Mouse (Mus musculus) embryonic facial prominence, embryonic 13.5 days (tissue): Measurements from ENCODE around the gene Rps24. TPM values are rescaled to one million over a fixed set of nuclear protein-coding genes. Genes with fewer than 3 reads are reported as not detected.
"Not testable (repeated sequence)": the region's sequence is repeated elsewhere in the genome, so short reads cannot be mapped to it uniquely, and the experiment has no call there.

ENCODE experiments used
- ATAC-seq: fragments of 200-750 bp; cut with Nextera tagmentation; 2 replicates; pipeline ENCODE4 v1.8.0; 2017; ENCODE audit warnings: low read depth; ENCODE audit not compliant: insufficient number of reproducible peaks, insufficient read depth, low FRiP score, low TSS enrichment
- H3K27ac ChIP-seq: fragments of 300-500 bp; sonication (generic); 2 replicates; pipeline ENCODE4 v1.5.1; 2015; ENCODE audit warnings: moderate library complexity, mild to moderate bottlenecking, inconsistent platforms
- H3K27me3 ChIP-seq: fragments of 300-500 bp; sonication (generic); 2 replicates; pipeline ENCODE4 v1.6.1; 2015; ENCODE audit warnings: mild to moderate bottlenecking, inconsistent platforms
- H3K36me3 ChIP-seq: fragments of 300-500 bp; sonication (generic); 2 replicates; pipeline ENCODE4 v1.6.1; 2015; ENCODE audit warnings: mild to moderate bottlenecking, inconsistent platforms
- H3K4me1 ChIP-seq: fragments of 300-500 bp; sonication (generic); 2 replicates; pipeline ENCODE4 v1.6.1; 2015; ENCODE audit warnings: inconsistent platforms
- H3K4me2 ChIP-seq: fragments of 300-500 bp; sonication (generic); 2 replicates; pipeline ENCODE4 v1.6.1; 2015; ENCODE audit warnings: moderate library complexity, mild to moderate bottlenecking, inconsistent platforms
- H3K4me3 ChIP-seq: fragments of 300-500 bp; sonication (generic); 2 replicates; pipeline ENCODE4 v1.5.1; 2015; ENCODE audit warnings: mild to moderate bottlenecking, inconsistent platforms
- H3K9ac ChIP-seq: fragments of 300-500 bp; sonication (generic); 2 replicates; pipeline ENCODE4 v1.6.1; 2015; ENCODE audit warnings: mild to moderate bottlenecking, inconsistent platforms
- H3K9me3 ChIP-seq: fragments of 300-500 bp; sonication (generic); 2 replicates; pipeline ENCODE4 v1.6.1; 2016; ENCODE audit warnings: inconsistent platforms
- WGBS: fragments of 180-500 bp; shearing (Covaris S2); methylation state at CpG from one replicate; pipeline ENCODE4 v1.1.7; 2015; ENCODE audit warnings: mixed read lengths; 5-methylcytosine and 5-hydroxymethylcytosine counted together
- polyA plus RNA-seq: library from polyadenylated mRNA; unstranded; fragments of >200 nt; fragmentation: Nextera tagmentation; extraction: Ambion mirVana; gene quantifications from 2 replicates; pipeline ENCODE4 v1.2.1, GENCODE M21; 2015

Gene Rps24
- 1,123 and 1,186 TPM in 2 replicates for polyA plus RNA-seq

DNA sequence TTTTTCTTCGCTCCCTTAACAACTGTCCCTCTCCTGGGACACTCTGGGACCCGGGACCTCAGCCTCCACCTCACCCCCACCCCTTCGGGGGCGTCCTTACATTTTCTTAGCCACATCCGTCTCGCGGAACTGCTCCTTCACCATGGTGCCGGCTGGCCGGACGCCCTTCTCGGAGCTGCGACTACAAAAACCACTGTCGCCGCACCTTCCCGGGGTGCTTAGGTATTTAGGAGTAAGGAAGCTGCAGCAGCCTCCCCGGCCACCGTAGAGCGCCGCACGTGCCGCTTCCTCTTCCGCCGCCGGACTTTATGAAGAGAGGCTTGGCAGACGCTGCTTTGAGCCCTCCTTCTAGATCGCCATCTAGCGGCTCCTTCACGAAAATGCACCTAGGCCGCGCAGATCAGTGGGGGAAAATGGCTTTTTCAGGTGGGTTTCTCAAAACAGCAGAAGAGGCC lies at the start of gene Rps24, which contains the start of gene Polr3a:
Gene Rps24, plus strand, starts transcription at position 353 of the 455 bp plus-strand sequence.
Gene Polr3a, minus strand, starts transcription at position 286 of the 455 bp plus-strand sequence.
- Histone ChIP-seq H3K9me3 (no peaks in the 10 kb centered on the region), H3K4me2 (peak within 1 kb of the TSS; percentile 65), H3K4me3 (peak within 1 kb of the TSS; percentile 86), H3K9ac (peak within 1 kb of the TSS; percentile 88), H3K27ac (0 out of 2 replicates have a peak within 1 kb of the TSS, but pooled peaks have one; percentile 52), H3K36me3 (peaks cover 26% of the 10 kb centered on the region), H3K4me1 (peaks cover 14% of the 10 kb centered on the region), H3K27me3 (no peaks in the 10 kb centered on the region)
- WGBS, result under 1% methylated on average over 30 of the region's 30 CpGs
- ATAC-seq, result no peak

- not testable (repeated sequence) for ATAC-seq, H3K4me1 ChIP-seq, H3K9me3 ChIP-seq, H3K4me2 ChIP-seq, H3K4me3 ChIP-seq, H3K27ac ChIP-seq, H3K9ac ChIP-seq, H3K27me3 ChIP-seq
- peaks cover 23% of the 10 kb centered on the region for H3K36me3 ChIP-seq
- WGBS, result 86% methylated on average over 4 of the region's 4 CpGs
These were observed 43.4 kb upstream of the Rps24 start for GRCm38 (mm10) chr14:24443529-24443928.

- Histone ChIP-seq H3K4me1 (no peaks in the 10 kb centered on the region), H3K4me3 (no peak overlapping the region), H3K9me3 (no peaks in the 10 kb centered on the region), H3K9ac (no peak overlapping the region), H3K27me3 (no peaks in the 10 kb centered on the region), H3K36me3 (peaks cover 100% of the 10 kb centered on the region), H3K4me2 (no peak overlapping the region), H3K27ac (no peak overlapping the region)
- 84% methylated on average over 3 of the region's 3 CpGs for WGBS
- ATAC-seq, result no peak
These were observed 28.7 kb upstream of the Rps24 start for GRCm38 (mm10) chr14:24458191-24458590.

- no peaks in the 10 kb centered on the region for H3K4me1 ChIP-seq
- H3K4me3 ChIP-seq, result no peak overlapping the region
- no peak overlapping the region for H3K9ac ChIP-seq
- H3K9me3 ChIP-seq, result no peaks in the 10 kb centered on the region
- 91% methylated on average over 6 of the region's 6 CpGs for WGBS
- no peak overlapping the region for H3K27ac ChIP-seq
- H3K27me3 ChIP-seq, result no peaks in the 10 kb centered on the region
- peaks cover 97% of the 10 kb centered on the region for H3K36me3 ChIP-seq
- no peak for ATAC-seq
- H3K4me2 ChIP-seq, result no peak overlapping the region
These were observed 18.1 kb upstream of the Rps24 start for GRCm38 (mm10) chr14:24468806-24469205.

- H3K4me2 ChIP-seq, result peak overlapping the region; percentile 65
- peaks cover 10% of the 10 kb centered on the region for H3K4me1 ChIP-seq
- H3K9ac ChIP-seq, result peak overlapping the region; percentile 88
- H3K27me3 ChIP-seq, result no peaks in the 10 kb centered on the region
- no peak overlapping the region for H3K27ac ChIP-seq
- 6% methylated on average over 13 of the region's 13 CpGs for WGBS
- H3K9me3 ChIP-seq, result no peaks in the 10 kb centered on the region
- ATAC-seq, result no peak
- peak overlapping the region; percentile 86 for H3K4me3 ChIP-seq
- H3K36me3 ChIP-seq, result peaks cover 30% of the 10 kb centered on the region
These were observed 621 bp upstream of the Rps24 start for GRCm38 (mm10) chr14:24486241-24486767.

DNA sequence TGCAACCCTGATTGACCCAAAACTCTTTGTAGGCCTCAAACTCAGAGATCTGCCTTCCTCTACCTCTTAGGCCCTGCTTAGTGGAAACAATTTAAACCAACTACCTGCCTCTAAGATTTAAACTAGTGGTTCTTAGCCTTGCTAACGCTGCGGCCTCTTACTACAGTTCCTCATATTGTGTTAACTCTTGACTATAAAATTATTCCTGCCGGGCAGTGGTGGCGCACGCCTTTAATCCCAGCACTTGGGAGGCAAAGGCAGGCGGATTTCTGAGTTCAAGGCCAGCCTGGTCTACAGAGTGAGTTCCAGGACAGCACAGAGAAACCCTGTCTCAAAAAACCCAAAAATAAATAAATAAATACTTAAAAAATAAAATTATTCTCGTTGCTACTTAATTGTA lies 2.8 kb downstream of the Rps24 start:
- H3K4me2 ChIP-seq, H3K9me3 ChIP-seq, H3K4me3 ChIP-seq, ATAC-seq, H3K27ac ChIP-seq, H3K9ac ChIP-seq, H3K27me3 ChIP-seq: not testable (repeated sequence)
- WGBS, result 88% methylated on average over 7 of the region's 7 CpGs
- Histone ChIP-seq H3K36me3 (peaks cover 28% of the 10 kb centered on the region), H3K4me1 (peaks cover 44% of the 10 kb centered on the region)

GRCm38 (mm10) chr14:24490468-24491265 lies 3.7 kb downstream of the Rps24 start:
- WGBS, result under 1% methylated on average over 64 of the region's 64 CpGs
- Histone ChIP-seq H3K27ac (peak overlapping the region; percentile 90), H3K9ac (peak overlapping the region; percentile 99), H3K4me2 (peak overlapping the region; percentile 82), H3K27me3 (no peaks in the 10 kb centered on the region), H3K4me3 (peak overlapping the region; percentile 94), H3K4me1 (peaks cover 40% of the 10 kb centered on the region), H3K36me3 (peaks cover 37% of the 10 kb centered on the region), H3K9me3 (no peaks in the 10 kb centered on the region)
- peak; percentile 93 for ATAC-seq

DNA sequence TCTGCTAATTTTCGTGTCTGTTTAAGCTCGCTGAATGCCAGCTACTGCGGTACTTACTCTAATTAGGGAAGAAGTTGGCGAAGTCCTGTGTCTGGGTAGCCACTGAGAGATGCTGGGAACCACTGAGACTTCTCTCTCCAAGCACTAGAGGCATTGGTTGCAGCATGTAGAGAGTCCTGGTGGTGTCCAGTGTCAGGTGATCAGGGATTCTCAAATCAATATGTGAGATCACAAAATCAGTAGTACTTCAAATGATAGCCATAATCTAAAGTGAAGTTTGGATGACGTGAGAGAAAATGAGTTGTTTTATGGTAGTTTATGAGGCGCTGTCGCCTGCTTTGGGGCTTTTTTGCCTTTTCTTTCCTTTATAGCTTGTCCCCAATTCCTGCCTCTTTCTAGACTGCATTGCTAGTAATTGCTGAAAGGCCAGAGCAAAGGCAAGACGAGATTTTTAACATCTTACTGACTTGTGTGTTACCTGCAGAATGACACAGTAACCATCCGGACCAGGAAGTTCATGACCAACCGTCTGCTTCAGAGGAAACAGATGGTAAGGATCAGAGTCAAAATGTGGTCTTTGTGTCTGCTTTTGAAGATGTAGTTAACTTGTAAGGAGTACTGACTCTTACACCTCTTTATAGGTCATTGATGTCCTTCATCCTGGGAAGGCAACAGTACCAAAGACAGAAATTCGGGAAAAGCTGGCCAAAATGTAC lies 4.5 kb downstream of the Rps24 start:
- Histone ChIP-seq H3K27me3 (no peaks in the 10 kb centered on the region), H3K4me2 (peak overlapping the region; percentile 82), H3K9me3 (no peaks in the 10 kb centered on the region), H3K9ac (peak overlapping the region; percentile 99), H3K27ac (peak overlapping the region; percentile 90), H3K4me1 (peaks cover 34% of the 10 kb centered on the region), H3K4me3 (peak overlapping the region; percentile 94), H3K36me3 (peaks cover 44% of the 10 kb centered on the region)
- WGBS, result 2% methylated on average over 11 of the region's 11 CpGs
- ATAC-seq, result no peak

DNA sequence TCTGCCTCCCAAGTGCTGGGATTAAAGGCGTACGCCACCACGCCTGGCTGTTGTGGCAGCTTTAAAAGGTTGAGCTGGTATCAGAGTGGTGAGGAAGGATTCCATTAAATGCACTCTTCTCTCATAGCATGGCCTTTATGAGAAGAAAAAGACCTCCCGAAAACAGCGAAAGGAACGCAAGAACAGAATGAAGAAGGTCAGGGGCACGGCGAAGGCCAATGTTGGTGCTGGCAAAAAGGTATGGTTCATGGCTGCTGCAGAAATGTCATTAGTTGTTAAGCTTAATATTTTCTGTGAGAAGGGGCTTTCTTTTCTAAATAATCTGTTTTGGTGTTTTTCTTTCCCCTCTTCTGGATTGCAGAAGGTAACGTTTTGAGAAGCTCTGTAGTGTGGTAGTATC lies 6.3 kb downstream of the Rps24 start:
- WGBS, result 85% methylated on average over 9 of the region's 9 CpGs
- Histone ChIP-seq H3K9ac (peak overlapping the region; percentile 52), H3K27ac (no peak overlapping the region), H3K9me3 (no peaks in the 10 kb centered on the region), H3K4me1 (peaks cover 34% of the 10 kb centered on the region), H3K27me3 (no peaks in the 10 kb centered on the region), H3K4me2 (peak overlapping the region; percentile 82), H3K4me3 (0 out of 2 replicates have a peak overlapping the region, but pooled peaks have one; percentile 3), H3K36me3 (peaks cover 63% of the 10 kb centered on the region)
- ATAC-seq, result no peak

GRCm38 (mm10) chr14:24496507-24496906 lies 9.6 kb downstream of the Rps24 start:
- Histone ChIP-seq H3K9me3 (no peaks in the 10 kb centered on the region), H3K27ac (no peak overlapping the region), H3K9ac (no peak overlapping the region), H3K4me3 (no peak overlapping the region), H3K36me3 (peaks cover 77% of the 10 kb centered on the region), H3K4me2 (no peak overlapping the region), H3K4me1 (peaks cover 49% of the 10 kb centered on the region), H3K27me3 (no peaks in the 10 kb centered on the region)
- no peak for ATAC-seq
- 91% methylated on average over 1 of the region's 1 CpGs for WGBS

GRCm38 (mm10) chr14:24497443-24497842 lies 10.5 kb downstream of the Rps24 start:
- WGBS, result 90% methylated on average over 1 of the region's 1 CpGs
- ATAC-seq, result no peak
- no peak overlapping the region for H3K4me2 ChIP-seq
- H3K9me3 ChIP-seq, result no peaks in the 10 kb centered on the region
- peaks cover 72% of the 10 kb centered on the region for H3K36me3 ChIP-seq
- H3K27ac ChIP-seq, result no peak overlapping the region
- H3K4me1 ChIP-seq, result peaks cover 40% of the 10 kb centered on the region
- H3K9ac ChIP-seq, result no peak overlapping the region
- H3K27me3 ChIP-seq, result no peaks in the 10 kb centered on the region
- H3K4me3 ChIP-seq, result no peak overlapping the region
